Mouse (Mus musculus) layer of hippocampus, adult 11-12 months (tissue): Measurements from ENCODE around the gene Zc3h18.

ENCODE experiments used
- DNase-seq: peaks from one replicate; pipeline ENCODE4 v3.0.0; 2022; ENCODE audit warnings: low spot score

Gene Zc3h18

DNA sequence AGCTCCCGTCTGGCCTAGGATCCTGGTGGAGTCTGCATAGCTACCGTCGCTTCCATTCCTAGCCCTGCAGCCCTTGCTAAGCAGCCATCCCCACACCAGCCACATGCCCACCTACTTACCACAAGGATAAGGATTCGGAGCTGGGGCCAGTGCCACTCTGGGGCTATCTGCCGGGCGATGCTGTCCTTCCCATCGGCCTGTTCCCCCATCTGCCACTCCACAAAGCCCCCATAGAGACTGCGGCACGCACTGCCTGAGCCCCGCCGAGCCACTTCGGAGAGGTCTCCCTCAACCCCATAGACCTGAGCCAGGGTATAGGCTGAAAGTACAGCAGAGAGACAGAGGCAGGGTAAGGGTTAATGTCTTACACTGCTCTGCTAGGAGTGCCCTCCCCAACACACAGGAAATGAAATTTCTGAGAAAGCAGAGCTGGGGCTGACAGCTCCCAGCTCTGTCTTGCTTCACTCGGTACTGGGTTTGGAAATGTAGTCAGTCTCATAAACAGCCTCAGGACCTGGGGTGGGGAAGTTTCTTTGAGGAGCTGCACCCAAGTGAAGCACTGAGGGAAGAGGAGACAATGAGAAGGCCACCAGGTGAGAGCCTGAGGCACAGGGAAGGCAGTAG, 61.4 kb downstream of the Zc3h18 start:
- DNase-seq: no peak

DNA sequence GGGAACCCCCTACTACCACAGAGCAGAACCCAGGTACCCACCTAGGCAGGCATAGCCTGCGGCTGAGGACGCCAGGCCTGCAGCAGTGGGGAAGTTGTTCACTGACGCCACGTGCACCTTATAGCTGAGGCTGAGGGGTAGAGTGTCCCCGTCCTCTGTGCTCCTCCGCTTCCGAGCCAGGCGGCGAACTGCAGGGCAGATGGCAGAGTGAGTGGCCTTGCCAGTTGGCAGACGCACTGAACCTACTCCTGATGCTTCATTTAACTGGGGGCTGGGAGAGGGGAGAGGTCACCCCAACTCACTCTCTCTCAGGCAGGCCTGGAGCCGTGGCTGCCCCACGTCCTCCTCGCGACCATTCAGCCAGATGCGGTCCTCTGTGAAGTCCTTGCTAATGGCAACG, 62.9 kb downstream of the Zc3h18 start:
- no peak for DNase-seq

DNA sequence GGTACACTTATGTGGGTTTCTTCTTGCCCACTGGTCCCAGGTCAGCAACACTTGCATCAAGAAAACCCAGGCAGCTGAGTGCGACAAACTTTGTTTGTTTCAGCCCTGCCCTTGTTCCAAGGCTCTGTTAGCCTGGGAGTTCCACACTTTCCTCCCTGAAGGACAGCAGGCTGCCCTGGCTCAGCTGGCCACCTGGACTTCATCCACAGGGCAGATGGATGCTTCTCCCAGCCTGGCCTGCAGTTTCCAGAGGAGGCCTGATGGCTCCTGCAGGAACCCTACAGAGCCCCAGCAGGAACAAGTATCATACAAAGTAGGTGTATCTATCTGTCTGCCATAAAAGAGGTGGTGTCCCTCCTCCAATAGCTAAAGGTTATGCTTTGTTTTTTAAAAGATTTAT, 64.9 kb downstream of the Zc3h18 start:
- DNase-seq: no peak

DNA sequence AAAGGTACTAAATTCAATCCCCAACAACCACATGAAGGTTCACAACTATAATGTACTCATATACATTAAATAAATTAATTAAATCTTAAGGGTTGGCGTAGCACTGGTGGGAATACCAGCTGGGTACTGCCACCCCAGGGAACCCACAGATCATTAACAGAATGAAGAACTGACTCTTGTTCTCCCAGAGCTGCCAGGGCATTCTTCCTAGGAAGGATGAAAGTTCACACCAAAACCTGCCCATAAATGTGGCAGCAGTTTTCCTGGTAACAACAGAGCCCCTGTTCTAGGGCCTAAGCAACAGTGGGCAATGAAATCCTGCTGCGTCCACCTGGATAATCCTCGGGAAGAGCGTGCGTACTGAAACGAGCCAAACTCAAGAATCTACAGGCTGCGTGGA, 65.9 kb downstream of the Zc3h18 start:
- DNase-seq: no peak

DNA sequence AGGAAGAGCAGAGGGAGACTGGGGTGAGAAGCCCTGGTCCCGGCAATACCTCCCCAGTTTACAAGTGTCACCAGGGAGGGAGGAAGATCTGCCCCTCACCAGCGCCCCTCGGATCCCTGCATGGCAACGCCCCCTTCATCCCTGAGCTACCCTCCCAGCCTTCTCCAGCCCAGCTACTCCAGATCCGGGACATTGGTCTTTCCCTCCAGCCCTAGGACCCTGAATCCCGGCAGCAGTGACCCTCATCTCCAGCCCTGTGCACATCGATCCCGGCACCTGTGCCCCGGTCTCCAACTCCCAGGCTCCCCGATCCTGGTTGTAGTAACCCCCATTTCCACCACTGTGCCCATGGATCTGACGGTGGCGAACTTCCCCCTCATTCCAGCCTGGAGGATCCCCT, 66.4 kb downstream of the Zc3h18 start:
- DNase-seq: no peak

DNA sequence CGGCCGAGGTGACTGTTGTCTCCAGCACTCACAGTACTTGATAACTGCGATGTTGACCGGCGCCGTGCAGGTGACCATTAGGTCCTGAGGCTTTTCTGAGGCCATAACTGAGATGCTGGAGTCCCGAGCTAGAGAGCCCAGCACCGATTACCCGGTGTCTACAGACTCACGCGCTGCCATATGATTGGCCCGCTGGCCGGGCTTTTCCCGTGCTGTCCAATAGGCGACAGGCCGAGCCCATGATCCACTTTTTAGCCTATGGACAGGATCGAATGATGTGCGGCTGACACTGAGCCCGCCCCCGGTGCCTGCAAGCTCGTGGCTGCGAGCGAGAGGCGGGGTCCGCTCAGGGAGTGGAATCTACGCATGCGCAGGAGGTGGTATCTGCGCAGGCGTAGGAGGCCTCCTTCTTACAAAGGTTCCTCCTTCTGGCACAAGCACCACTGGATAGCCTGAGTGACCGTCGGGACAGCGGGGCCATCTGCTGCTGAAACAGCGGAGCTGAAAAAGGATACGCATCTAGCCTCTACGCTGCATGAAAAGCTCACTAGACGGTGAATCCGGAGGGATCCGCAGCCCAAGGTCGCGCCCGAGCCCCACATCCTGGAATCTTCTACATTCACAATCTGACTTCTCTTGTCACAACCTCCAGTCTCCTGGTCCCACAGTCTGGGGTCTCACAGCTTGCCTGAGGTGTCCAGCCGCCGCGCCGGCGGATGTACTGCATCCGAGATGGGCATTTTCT, 67.0 kb downstream of the Zc3h18 start, which contains the start of gene Mvd:
Mvd (minus strand) TSS at position 161 of the 745 bp plus-strand sequence.
- DNase-seq: peak; percentile 99

DNA sequence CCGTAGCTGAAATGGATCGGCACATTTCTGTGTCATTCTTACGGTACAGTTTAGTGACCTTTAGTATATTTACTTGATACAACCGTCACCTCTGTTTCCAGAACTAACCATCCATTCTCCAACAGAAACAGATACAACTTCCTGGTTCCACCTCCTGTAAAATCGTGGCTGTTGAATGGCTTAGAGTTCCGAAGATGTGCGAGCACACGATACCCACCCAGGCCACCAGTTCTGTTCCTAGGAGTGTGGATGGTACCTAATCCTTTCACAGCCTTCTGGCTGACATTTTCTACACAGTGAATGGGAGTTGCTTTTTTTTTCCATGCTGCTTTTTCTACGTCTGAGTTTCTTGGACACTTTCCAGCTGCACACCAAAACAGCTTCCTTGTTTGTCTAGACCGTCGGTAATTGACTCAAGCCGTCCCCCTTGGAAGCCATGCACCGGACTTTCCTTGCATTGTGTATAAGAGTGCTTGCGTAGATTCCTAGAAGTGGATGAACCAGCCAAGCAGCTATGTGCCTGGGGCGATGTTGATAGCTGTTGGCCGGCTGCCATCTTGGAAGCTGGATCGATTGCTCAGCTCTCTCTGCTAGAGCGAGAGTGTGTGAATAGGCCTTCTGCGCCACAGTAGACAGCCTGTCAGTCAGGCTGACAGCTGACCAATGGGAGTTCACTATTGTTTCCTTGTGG, 67.8 kb downstream of the Zc3h18 start:
- DNase-seq: peak; percentile 90

DNA sequence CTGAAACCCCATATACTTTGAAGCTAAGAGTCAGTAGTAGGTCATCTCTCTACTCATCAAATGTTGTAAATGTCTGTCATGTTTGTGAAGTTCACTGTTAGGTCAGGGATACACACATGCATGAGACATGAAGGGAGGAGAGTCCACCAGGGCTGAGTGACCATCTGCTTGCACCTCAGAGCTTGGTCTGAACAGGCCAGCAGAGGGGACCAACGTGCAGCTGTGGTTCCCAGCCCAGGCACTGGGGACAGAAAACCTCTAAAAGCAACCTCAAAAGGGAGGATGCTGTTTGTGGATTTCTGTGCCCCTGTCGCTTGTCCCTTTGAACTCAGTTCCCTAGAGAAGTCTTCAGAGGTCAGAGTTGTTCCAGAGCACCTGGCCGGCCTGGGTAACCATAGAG, 68.8 kb downstream of the Zc3h18 start:
- no peak for DNase-seq

DNA sequence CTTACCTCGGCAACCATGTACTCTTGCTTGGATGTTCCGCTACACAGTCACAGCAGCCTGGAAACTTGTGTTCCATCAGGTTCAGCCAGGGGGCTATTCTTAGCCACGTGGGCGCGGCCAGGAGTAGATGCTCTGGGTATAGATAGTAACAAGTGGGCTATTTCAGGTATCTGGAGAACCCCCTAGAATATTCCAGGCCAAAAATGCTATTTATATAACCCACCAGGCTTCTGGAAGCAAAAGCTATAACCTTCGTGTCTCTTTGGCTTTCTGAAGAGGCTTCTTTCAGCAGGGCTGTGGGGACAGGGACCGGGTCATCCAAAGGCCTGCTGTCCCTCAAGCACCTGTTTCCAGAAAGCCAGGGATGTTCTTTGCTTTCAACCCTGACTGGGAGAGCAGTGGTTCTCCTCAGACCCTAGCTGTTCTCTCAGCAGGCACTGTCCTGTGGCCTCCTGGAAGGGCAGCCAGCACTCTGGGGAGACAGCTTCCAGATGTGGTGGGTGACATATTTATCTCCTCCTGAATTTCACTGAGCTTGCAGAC, 74.8 kb downstream of the Zc3h18 start:
- no peak for DNase-seq

DNA sequence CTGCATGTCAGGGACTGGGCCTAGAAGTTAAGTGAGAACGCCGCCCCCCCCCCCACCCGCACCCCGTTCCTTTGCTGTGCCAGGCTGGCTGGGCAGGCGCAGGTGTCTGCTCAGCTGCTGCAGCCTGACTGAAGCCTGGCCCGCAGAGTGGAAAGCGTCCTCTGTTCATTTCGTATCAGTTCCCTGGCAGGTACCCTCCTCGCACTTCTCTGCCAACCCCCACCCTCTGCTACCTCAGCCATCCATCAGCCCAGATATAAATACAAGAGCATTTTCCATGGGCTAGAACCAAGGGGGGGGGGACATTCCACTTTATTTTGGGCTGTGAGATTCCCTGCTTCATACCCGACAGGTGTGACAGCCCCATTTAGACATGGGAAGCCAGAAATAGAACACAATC, 75.7 kb downstream of the Zc3h18 start:
- DNase-seq: no peak

DNA sequence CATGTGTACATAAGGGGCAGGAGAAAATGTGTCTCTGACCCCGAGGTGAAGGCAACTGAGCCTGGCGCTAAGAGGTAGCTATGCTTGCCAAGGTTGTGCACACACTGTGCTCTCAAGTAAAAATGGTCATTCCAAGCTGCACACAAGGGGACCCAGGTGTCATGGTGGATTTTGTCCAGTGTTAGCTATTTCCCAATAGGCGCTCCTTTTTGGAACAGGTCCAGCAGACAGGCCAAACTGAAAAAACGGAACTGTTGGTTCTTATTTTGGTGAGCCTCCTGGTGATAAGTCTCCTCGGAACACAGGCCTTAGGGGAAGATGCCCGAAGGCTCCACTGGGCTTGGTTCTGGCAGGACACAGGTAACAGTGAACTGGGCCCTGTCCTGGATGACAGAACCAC, 78.0 kb downstream of the Zc3h18 start:
- DNase-seq: no peak

DNA sequence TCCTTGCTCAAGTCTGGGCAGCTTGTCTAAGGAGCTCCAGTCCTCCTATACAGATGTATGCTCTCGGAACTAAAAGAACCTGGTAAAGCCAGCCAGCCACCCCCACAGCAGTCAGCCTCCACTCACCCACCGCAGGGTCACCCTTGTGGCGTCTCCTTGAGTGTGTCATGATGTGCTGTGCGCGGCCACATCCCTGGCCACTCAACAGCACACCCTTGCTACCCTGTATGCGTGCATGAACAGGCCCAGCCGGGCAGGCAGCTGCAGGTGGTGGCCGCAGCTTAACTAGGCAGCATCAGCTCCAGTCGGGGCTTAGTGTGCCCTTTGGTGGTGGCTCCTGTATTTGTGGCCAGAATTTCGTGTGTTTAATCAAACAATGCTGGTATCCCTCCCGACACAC, 80.8 kb downstream of the Zc3h18 start:
- no peak for DNase-seq

DNA sequence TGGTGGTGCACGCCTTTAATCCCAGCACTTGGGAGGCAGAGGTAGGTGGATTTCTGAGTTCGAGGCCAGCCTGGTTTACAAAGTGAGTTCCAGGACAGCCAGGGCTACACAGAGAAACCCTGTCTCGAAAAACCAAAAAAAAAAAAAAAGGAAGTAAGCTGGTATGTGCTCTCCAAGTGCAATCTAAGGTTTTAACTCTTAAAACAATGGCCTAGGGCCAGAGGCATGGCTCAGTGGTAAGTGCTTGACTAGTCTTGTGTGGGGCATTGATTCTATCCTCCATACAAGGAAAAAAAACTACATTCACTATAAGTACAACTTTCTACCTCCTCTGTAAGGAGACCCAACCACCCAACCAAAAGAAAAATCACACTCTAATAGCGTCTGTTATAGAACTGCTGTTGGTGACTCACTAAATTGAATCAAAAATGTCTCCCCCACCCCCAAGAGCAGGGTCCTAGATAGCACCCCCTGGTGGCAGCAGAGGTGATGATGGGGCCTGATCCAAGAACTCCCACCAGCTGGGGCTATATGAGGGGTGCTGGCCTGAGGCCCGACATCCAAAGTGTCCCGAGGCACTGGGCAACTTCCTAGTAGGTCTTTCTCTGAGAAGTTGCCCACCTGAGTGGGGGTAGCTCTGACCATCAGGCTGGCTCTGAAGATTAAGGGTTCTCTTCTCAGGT, 83.0 kb downstream of the Zc3h18 start:
- no peak for DNase-seq

DNA sequence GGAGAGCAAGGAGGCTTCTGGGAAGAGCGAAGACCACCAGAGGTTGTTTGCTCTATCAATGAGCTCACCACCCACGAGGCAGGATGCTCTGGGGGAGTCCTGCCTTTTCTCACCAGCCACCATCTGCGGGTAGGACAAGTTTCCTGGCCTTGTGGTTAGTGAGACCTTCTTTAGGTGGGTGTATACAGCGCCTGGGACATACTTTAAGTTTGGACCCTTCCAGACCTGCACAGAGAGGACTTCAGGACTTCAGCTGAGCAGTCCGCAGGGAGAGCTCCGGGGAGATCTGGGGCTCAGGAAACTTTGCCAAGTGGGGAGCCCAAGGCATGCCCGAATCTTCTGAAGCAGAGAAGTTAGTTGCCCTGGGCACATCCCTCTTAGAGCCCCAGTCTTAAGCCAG, 83.6 kb downstream of the Zc3h18 start:
- no peak for DNase-seq

DNA sequence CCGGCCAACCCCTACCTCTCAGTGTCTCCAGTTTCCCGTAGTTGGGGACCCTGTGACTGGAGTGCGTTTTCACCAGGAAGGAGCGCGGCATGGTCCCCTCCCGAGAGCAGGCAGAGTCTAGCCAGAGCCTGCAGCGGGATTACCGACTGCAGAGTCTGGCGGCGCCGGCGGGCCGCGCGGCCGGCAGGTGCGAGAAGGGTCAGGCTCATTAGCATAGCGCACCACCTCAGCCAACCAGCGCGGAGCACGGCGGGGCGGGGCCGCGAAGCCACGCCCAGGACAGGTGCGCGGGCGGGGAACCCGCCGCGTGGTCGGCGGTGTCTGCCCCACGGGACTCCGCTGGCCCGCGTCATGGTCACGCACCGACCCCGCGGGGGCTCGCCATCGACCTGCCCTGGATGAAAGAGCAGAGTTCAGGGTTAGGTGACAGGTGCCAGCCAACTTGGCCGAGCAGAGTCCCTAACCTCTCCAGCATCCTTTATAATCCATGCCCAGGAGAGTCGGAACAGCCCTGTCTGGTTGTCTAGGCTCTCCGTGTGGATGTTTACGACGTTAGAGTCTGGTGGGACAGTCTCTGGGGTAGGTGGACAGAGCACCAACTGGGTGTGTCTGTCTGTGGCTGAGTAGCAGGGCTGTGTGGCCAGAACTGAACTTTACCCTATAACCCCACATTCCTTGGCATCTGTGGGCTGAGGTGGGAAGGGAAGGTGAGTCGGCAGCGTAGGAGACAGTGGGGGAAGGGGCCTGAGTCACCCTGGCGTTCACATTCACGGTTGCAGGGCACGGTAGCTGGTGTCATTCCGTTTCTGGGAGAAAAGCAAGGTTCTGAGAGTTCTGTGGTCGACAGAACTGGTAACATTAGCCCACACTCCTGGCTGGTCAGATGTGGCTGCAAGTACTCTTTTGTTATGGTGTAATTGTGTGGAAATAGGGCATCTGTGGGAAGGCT, 84.4 kb downstream of the Zc3h18 start, which contains the start of gene Snai3:
Snai3 (minus strand) TSS at position 210 of the 949 bp plus-strand sequence.
- DNase-seq: no peak

DNA sequence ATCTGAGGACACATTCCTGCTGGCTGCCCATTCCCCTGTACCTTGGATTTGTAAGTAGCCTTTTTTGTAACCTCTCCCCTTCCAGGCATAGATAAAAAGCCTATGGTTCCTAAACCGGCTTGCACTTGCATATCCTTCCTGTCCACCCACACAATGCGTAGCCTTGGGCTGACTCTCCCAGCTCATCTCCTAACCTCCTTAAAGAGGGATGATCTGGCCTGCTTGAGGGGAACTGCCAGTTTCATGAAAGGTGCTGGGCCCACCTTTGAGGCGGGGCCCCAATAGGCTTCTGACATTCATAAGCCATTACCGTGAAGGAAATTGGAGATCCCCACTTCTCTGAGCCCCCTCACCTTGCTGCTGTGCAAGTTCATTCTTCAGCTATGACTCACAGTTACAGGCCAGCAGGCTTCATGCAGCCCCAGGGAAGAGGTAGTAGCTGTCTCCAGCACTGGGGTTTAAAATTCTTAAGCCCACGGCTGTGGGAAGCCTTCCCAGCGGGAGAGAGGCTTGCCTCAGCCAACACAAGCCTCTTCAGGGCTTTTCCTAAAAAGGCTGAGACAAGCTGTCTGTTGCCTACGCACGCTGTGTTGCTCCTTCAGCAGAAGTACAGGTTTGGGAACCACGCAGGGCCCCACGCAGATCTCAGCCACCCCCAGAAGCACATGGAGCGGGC, 85.2 kb downstream of the Zc3h18 start:
- peak; percentile 44 for DNase-seq

DNA sequence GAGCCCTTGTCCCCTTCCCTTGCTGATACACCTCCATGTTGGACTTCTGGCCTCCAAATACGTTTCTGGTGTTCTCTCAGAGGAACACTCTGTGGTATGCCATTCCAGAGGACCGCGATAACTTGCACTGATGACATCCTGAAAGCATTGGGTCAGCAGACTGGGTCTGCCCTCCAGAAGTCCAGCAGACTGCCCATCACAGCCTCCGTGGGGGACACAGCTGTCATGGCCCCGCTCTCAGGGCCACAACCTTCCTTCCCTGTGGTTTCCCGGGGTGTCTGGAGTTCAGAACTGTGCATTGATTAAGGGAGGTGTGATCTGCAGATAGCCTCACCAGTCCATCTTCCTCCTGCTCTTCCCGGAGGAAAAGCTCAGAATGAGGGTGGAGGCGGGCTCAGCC, 86.1 kb downstream of the Zc3h18 start:
- no peak for DNase-seq

DNA sequence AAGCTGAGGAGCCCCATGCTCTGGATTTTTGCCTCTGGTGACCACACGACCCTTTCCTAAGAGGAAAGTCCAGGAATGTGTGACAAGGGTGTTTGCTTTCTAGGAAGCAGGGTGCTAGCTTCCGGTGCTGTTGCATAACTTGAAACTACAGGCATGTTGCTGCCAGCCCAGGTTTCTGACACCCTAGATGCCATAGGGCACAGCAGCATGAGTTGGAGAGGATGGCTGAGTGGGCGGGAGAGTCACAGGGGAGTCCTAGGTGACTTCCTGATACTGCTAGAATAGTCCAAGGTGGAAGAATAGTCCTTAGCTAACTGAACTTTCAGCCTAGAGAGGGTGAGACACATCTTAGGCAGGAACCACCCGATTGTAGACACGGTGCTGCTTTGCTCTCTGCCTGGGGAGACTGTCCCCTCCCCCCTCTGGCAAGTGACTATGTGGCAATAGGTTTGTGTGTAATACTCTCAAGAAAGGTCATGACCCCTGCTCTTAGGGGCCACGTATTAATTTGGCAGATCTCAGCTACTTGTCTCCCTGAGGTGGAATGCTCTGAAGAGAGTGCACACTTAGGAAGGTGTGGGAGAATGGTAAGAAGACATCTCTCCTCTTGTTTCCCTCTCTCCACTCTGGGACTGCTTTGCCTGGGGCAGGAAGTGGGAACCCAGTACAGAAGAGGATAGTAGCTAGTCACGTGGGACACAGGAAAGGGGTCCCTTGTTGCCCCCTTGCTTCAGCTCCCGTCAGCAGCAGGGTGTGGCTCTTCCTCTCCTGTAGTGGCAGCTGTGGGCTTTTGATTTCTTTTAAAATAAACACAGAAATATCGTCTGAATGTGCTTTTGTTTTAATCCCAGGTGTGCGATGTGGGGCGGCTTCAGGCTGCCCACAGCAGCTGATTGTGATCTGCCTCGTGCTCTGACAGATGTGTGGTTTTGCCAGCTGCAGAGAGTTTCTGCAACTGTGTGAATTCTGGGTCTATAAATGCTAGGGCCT, 87.5 kb downstream of the Zc3h18 start:
- DNase-seq: no peak

DNA sequence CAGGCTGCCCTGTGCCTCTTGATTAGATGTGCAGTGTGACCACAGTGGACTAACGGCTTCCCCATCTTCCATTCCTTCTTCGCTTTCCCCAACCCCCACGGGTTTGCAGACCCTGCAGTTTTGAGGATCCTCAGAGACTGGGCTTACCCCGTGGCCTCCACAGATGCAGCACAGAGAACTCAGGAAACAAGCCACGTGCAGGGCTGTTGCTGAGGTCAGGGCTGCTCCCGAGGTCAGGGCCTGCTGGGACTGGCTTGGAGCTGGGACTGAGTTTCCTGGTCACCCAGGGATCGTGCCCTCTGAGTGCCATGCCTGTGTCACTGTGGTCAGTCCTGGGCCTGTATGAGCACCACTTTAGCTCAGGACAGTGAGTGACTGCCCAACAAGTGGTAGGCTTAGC, 88.6 kb downstream of the Zc3h18 start:
- no peak for DNase-seq
